Comparison of ENCODE assay signal across 9 mouse cellular contexts in genomic region chrX:133931302-133932013, GRCm38 (mm10). TPM values are rescaled to one million over a fixed set of nuclear protein-coding genes. Genes with fewer than 3 reads are reported as not detected.
A peak's percentile ranks its signal among the peaks of the same experiment; 100 is the strongest.
DNase-seq lines count a peak whose midpoint lies in the region; ATAC-seq and TF ChIP-seq lines count a peak whose summit lies in the region.
"Had no signal": no experiment of that assay in that cellular context is flagged by ENCODE, and none has a peak within 500 bp of the region (broad histone marks: within the 10 kb centered on the region; RNA-seq: fewer than 3 reads in every experiment).

No protein-coding gene starts in this region.

- no peak overlapping the region for H3K27ac ChIP-seq in thymus, adult 2 months (ENCODE audit: control insufficient read depth, insufficient read depth, low read length)
- no peak overlapping the region for H3K27ac ChIP-seq in neural tube, embryonic 15.5 days (replicated peaks)
- H3K27ac ChIP-seq: macrophage had no signal

- TF ChIP-seq POLR2A in thymus, adult 2 months (IDR thresholded peaks at IDR 0.05; ENCODE audit: control insufficient read depth, extremely low read depth, insufficient read depth, low read length, poor library complexity): no peak

- H3K9ac ChIP-seq in neural tube, embryonic 15.5 days (replicated peaks): no peak overlapping the region

- H3K4me3 ChIP-seq in thymus, adult 2 months (ENCODE audit: control insufficient read depth, insufficient read depth, low read length): no peak overlapping the region
- H3K4me3 ChIP-seq in neural tube, embryonic 15.5 days (replicated peaks): no peak overlapping the region

- no peaks in the 10 kb centered on the region for H3K27me3 ChIP-seq in thymus, adult 2 months (ENCODE audit: control insufficient read depth, insufficient read depth, low read length)
- H3K27me3 ChIP-seq in neural tube, embryonic 15.5 days (replicated peaks): peaks cover 2% of the 10 kb centered on the region; the same call in 1 of the 2 replicates

- WGBS in thymus, adult 2 months: 72% methylated on average over 11 of the region's 12 CpGs
- 61% methylated on average over 12 of the region's 12 CpGs for WGBS in neural tube, embryonic 15.5 days

- no peaks in the 10 kb centered on the region for H3K9me3 ChIP-seq in neural tube, embryonic 15.5 days (replicated peaks)

- H3K36me3 ChIP-seq in thymus, adult 2 months (ENCODE audit: control insufficient read depth, insufficient read depth, low read length): no peaks in the 10 kb centered on the region
- no peaks in the 10 kb centered on the region for H3K36me3 ChIP-seq in neural tube, embryonic 15.5 days

- no peak; the same call in 1 of the 2 replicates for ATAC-seq in neural tube, embryonic 15.5 days (ENCODE audit: low FRiP score)

- no peaks in the 10 kb centered on the region for H3K4me1 ChIP-seq in thymus, adult 2 months (replicated peaks; ENCODE audit: control insufficient read depth, insufficient read depth, low read length)
- no peaks in the 10 kb centered on the region for H3K4me1 ChIP-seq in neural tube, embryonic 15.5 days

- no peak for TF ChIP-seq CTCF in thymus, adult 2 months (IDR thresholded peaks at IDR 0.05; ENCODE audit: borderline replicate concordance, control insufficient read depth, extremely low read depth, insufficient read depth, low read length, poor library complexity)

- DNase-seq in frontal cortex, adult 2 months (ENCODE audit: extremely low spot score in 1 of 2, low spot score in 1 of 2): peak; percentile 2 to 78
- DNase-seq in frontal cortex, postnatal 25 days (ENCODE audit: low spot score in 2 of 2): no peak
- DNase-seq in thymus, adult 2 months: peak; percentile 35
- DNase-seq in thymus, postnatal 36 days: no peak
- DNase-seq in embryo, embryonic 9.5 days (ENCODE audit: extremely low spot score): peak; percentile 20
- DNase-seq in layer of hippocampus, postnatal 10 days (ENCODE audit: low spot score in 2 of 2): peak; percentile 7 to 38
- peak; percentile 50 for DNase-seq in retina, embryonic 14.5 days (ENCODE audit: low spot score)

- H3K4me2 ChIP-seq in neural tube, embryonic 15.5 days: no peak overlapping the region

RNA-seq across cellular contexts. Expression of gene Srpx2, which starts 23.2 kb away (rescaled TPM):
- polyA plus RNA-seq in frontal cortex, adult 2 months (2012; rRNA removed): 0.84 and 0.86 TPM in 2 replicates
- 0.59 and 1.1 TPM in 2 replicates for polyA plus RNA-seq in thymus, adult 2 months (2012; rRNA removed)
- 1 to 10 TPM in 1 of 2 experiments, under 1 TPM in 1; 0.76 to 1.3 TPM for total RNA-seq in layer of hippocampus, postnatal 10 days (2021)
- 1.4 and 2.3 TPM in 2 replicates for polyA plus RNA-seq in neural tube, embryonic 15.5 days (2015; fragmentation: Nextera tagmentation; extraction: Ambion mirVana)
- polyA plus RNA-seq: macrophage had no signal

RNA-seq across cellular contexts. Expression of gene Tspan6, which starts 33.2 kb away (rescaled TPM):
- polyA plus RNA-seq in frontal cortex, adult 2 months (2012; rRNA removed): 19.0 and 20.6 TPM in 2 replicates
- 6.0 and 6.2 TPM in 2 replicates for polyA plus RNA-seq in thymus, adult 2 months (2012; rRNA removed)
- 10 to 100 TPM; 52.5 to 57.0 TPM for total RNA-seq in layer of hippocampus, postnatal 10 days (2021)
- 233 and 273 TPM in 2 replicates for polyA plus RNA-seq in neural tube, embryonic 15.5 days (2015; fragmentation: Nextera tagmentation; extraction: Ambion mirVana)
- polyA plus RNA-seq: macrophage had no signal

RNA-seq across cellular contexts. Expression of gene Sytl4, which starts 50.2 kb away (rescaled TPM):
- 0.46 TPM in 2 replicates for polyA plus RNA-seq in frontal cortex, adult 2 months (2012; rRNA removed)
- polyA plus RNA-seq in thymus, adult 2 months (2012; rRNA removed): 0.27 and 0.37 TPM in 2 replicates
- 1 to 10 TPM in 1 of 2 experiments, under 1 TPM in 1; 0.32 to 1.0 TPM for total RNA-seq in layer of hippocampus, postnatal 10 days (2021)
- 1.0 and 1.1 TPM in 2 replicates for polyA plus RNA-seq in neural tube, embryonic 15.5 days (2015; fragmentation: Nextera tagmentation; extraction: Ambion mirVana)

Comparison
In these comparisons a context has a peak if more than half of its experiments do, and no peak if none do; other contexts are left out.
1. DNase-seq: peak in frontal cortex, adult 2 months (2 of 2), thymus, adult 2 months (single experiment), embryo, embryonic 9.5 days (single experiment), layer of hippocampus, postnatal 10 days (2 of 2) and retina, embryonic 14.5 days (single experiment); none in frontal cortex, postnatal 25 days (0 of 2) and thymus, postnatal 36 days (0 of 2).
2. RNA of gene Tspan6, which starts 33.2 kb away (polyA plus RNA-seq): 233 to 273 TPM in neural tube, embryonic 15.5 days; 19.0 to 20.6 TPM in frontal cortex, adult 2 months and 6.0 to 6.2 TPM in thymus, adult 2 months; every median in the first group is over 10 times any median in the second.